Mouse (Mus musculus): ENCODE results near the gene Olfr317. TPM values are rescaled to one million over a fixed set of nuclear protein-coding genes. Genes with fewer than 3 reads are reported as not detected.
"Not testable (repeated sequence)": the region's sequence is repeated elsewhere in the genome, so short reads cannot be mapped to it uniquely, and the experiment has no call there.

The Olfr317 gene
- total and polyA plus RNA-seq, 3 experiments = not detected

GRCm38 (mm10) chr11:58717723-58718122 is 21.3 kb downstream of the Olfr317 start:
- H3K9me3 ChIP-seq (replicated peaks; ENCODE audit: insufficient read depth, low read length); H3K27ac ChIP-seq (ENCODE audit: control insufficient read depth, low read depth, low read length); H3K36me3 ChIP-seq (ENCODE audit: control insufficient read depth in 1 of 2, insufficient read depth in 2 of 2, low read length in 2 of 2); H3K27me3 ChIP-seq (ENCODE audit: control insufficient read depth in 1 of 2, insufficient read depth in 2 of 2, low read length in 2 of 2); H3K79me2 ChIP-seq (ENCODE audit: control insufficient read depth, insufficient read depth, low read length, poor library complexity); H3K9ac ChIP-seq (ENCODE audit: control insufficient read depth, low read depth, low read length, poor library complexity, severe bottlenecking); DNase-seq (ENCODE audit: low read depth, low spot score); H3K4me1 ChIP-seq (ENCODE audit: control insufficient read depth in 1 of 2, insufficient read depth in 2 of 2, low read length in 2 of 2); H3K4me3 ChIP-seq (ENCODE audit: control insufficient read depth in 1 of 2, insufficient read depth in 1 of 2, low read depth in 2 of 2, low read length in 2 of 2): not testable (repeated sequence)

- no peak overlapping the region for H3K4me3 ChIP-seq (ENCODE audit: control insufficient read depth in 1 of 2, insufficient read depth in 1 of 2, low read depth in 2 of 2, low read length in 2 of 2)
- H3K9me3 ChIP-seq (replicated peaks; ENCODE audit: insufficient read depth, low read length) = no peaks in the 10 kb centered on the region
- no peak overlapping the region for H3K27ac ChIP-seq (ENCODE audit: control insufficient read depth, low read depth, low read length)
- H3K36me3 ChIP-seq (ENCODE audit: control insufficient read depth in 1 of 2, insufficient read depth in 2 of 2, low read length in 2 of 2) = no peaks in the 10 kb centered on the region
- TF ChIP-seq MAFK (IDR thresholded peaks at IDR 0.05; ENCODE audit: borderline replicate concordance, low read depth, low read length) = no peak
- TF ChIP-seq MYB (IDR thresholded peaks at IDR 0.05; ENCODE audit: low read depth, low read length) = no peak
- no peak for TF ChIP-seq BHLHE40 (IDR thresholded peaks at IDR 0.05; ENCODE audit: borderline replicate concordance, low read depth, low read length)
- TF ChIP-seq E2F4 (IDR thresholded peaks at IDR 0.05; ENCODE audit: borderline replicate concordance, low read depth, low read length) = no peak
- TF ChIP-seq KAT2A (conservative IDR thresholded peaks at IDR 0.05; ENCODE audit: low read depth, low read length) = no peak
- no peak for TF ChIP-seq CTCF (IDR thresholded peaks at IDR 0.05 in 2 of 3, conservative IDR thresholded peaks at IDR 0.05 in 1 of 3; ENCODE audit: control insufficient read depth in 1 of 3, insufficient read depth in 1 of 3, low read depth in 2 of 3, low read length in 3 of 3, poor library complexity in 1 of 3, severe bottlenecking in 1 of 3)
- no peak for TF ChIP-seq GATA1 (IDR thresholded peaks at IDR 0.05; ENCODE audit: low read depth, low read length)
- no peak for TF ChIP-seq MAZ (IDR thresholded peaks at IDR 0.05; ENCODE audit: low read depth, low read length)
- no peaks in the 10 kb centered on the region for H3K79me2 ChIP-seq (ENCODE audit: control insufficient read depth, insufficient read depth, low read length, poor library complexity)
- H3K4me1 ChIP-seq (ENCODE audit: control insufficient read depth in 1 of 2, insufficient read depth in 2 of 2, low read length in 2 of 2) = no peaks in the 10 kb centered on the region
- DNase-seq (ENCODE audit: low read depth, low spot score) = no peak
- H3K27me3 ChIP-seq (ENCODE audit: control insufficient read depth in 1 of 2, insufficient read depth in 2 of 2, low read length in 2 of 2) = peaks cover 3 to 4% of the 10 kb centered on the region in 2 experiments; a peak in 3 of 4 replicates
- no peak overlapping the region for H3K9ac ChIP-seq (ENCODE audit: control insufficient read depth, low read depth, low read length, poor library complexity, severe bottlenecking)
These were observed 29.9 kb downstream of the Olfr317 start for GRCm38 (mm10) chr11:58709086-58709485.

- Histone ChIP-seq H3K27me3 (ENCODE audit: control insufficient read depth in 1 of 2, insufficient read depth in 2 of 2, low read length in 2 of 2) (peaks cover 7 to 8% of the 10 kb centered on the region in 2 experiments), H3K9me3 (replicated peaks; ENCODE audit: insufficient read depth, low read length) (no peaks in the 10 kb centered on the region), H3K4me3 (ENCODE audit: control insufficient read depth in 1 of 2, insufficient read depth in 1 of 2, low read depth in 2 of 2, low read length in 2 of 2) (no peak within 1 kb of the TSS), H3K79me2 (ENCODE audit: control insufficient read depth, insufficient read depth, low read length, poor library complexity) (no peaks in the 10 kb centered on the region), H3K4me1 (ENCODE audit: control insufficient read depth in 1 of 2, insufficient read depth in 2 of 2, low read length in 2 of 2) (no peaks in the 10 kb centered on the region), H3K27ac (ENCODE audit: control insufficient read depth, low read depth, low read length) (no peak within 1 kb of the TSS), H3K36me3 (ENCODE audit: control insufficient read depth in 1 of 2, insufficient read depth in 2 of 2, low read length in 2 of 2) (no peaks in the 10 kb centered on the region), H3K9ac (ENCODE audit: control insufficient read depth, low read depth, low read length, poor library complexity, severe bottlenecking) (no peak within 1 kb of the TSS)
- TF ChIP-seq ELF1 (IDR thresholded peaks at IDR 0.05; ENCODE audit: low read depth, low read length) = no peak
- TF ChIP-seq KAT2A (conservative IDR thresholded peaks at IDR 0.05; ENCODE audit: low read depth, low read length) = no peak
- no peak for TF ChIP-seq MYB (IDR thresholded peaks at IDR 0.05; ENCODE audit: low read depth, low read length)
- no peak for TF ChIP-seq SMC3 (IDR thresholded peaks at IDR 0.05; ENCODE audit: low read depth, low read length)
- no peak for TF ChIP-seq TAL1 (IDR thresholded peaks at IDR 0.05; ENCODE audit: low read length)
- no peak for TF ChIP-seq ETS1 (IDR thresholded peaks at IDR 0.05; ENCODE audit: low read depth, low read length)
- no peak for TF ChIP-seq ZKSCAN1 (IDR thresholded peaks at IDR 0.05; ENCODE audit: low read depth, low read length)
- no peak for TF ChIP-seq MXI1 (IDR thresholded peaks at IDR 0.05; ENCODE audit: low read depth, low read length)
- no peak for TF ChIP-seq JUND (IDR thresholded peaks at IDR 0.05; ENCODE audit: low read depth, low read length)
- DNase-seq (ENCODE audit: low read depth, low spot score) = no peak
These were observed 40.1 kb downstream of the Olfr317 start, which contains the start of gene Olfr319 for GRCm38 (mm10) chr11:58698862-58699261. TSS of gene Olfr319 (plus strand) at chr11:58699162.

Other genes starting within 250 kb of the Olfr317 start
Only the 30 nearest of the 31 such genes appear.
- not detected in 2 replicates for gene Olfr331, start 236.6 kb downstream of the Olfr317 start, total RNA-seq (2012; rRNA removed)
- not detected for gene Olfr331, start 236.6 kb downstream of the Olfr317 start, polyA plus RNA-seq (2012; ENCODE audit: insufficient read depth in 1 of 2, insufficient read length in 2 of 2, low read depth in 1 of 2, low replicate concordance in 2 of 2, missing spikeins in 1 of 2)
- not detected in 2 replicates for gene Olfr330, start 204.4 kb downstream of the Olfr317 start, total RNA-seq (2012; rRNA removed)
- gene Olfr330, start 204.4 kb downstream of the Olfr317 start, polyA plus RNA-seq (2012; ENCODE audit: insufficient read depth in 1 of 2, insufficient read length in 2 of 2, low read depth in 1 of 2, low replicate concordance in 2 of 2, missing spikeins in 1 of 2) = not detected
- not detected in 2 replicates for gene Olfr329-ps, start 192.8 kb downstream of the Olfr317 start, total RNA-seq (2012; rRNA removed)
- not detected for gene Olfr329-ps, start 192.8 kb downstream of the Olfr317 start, polyA plus RNA-seq (2012; ENCODE audit: insufficient read depth in 1 of 2, insufficient read length in 2 of 2, low read depth in 1 of 2, low replicate concordance in 2 of 2, missing spikeins in 1 of 2)
- gene Olfr328, start 183.6 kb downstream of the Olfr317 start, total RNA-seq (2012; rRNA removed) = 0.04 and 0.07 TPM in 2 replicates
- gene Olfr328, start 183.6 kb downstream of the Olfr317 start, polyA plus RNA-seq (2012; ENCODE audit: insufficient read depth in 1 of 2, insufficient read length in 2 of 2, low read depth in 1 of 2, low replicate concordance in 2 of 2, missing spikeins in 1 of 2) = not detected
- gene Olfr224, start 168.7 kb downstream of the Olfr317 start, total RNA-seq (2012; rRNA removed) = not detected in 2 replicates
- not detected for gene Olfr224, start 168.7 kb downstream of the Olfr317 start, polyA plus RNA-seq (2012; ENCODE audit: insufficient read depth in 1 of 2, insufficient read length in 2 of 2, low read depth in 1 of 2, low replicate concordance in 2 of 2, missing spikeins in 1 of 2)
- not detected in 2 replicates for gene Olfr325, start 161.5 kb downstream of the Olfr317 start, total RNA-seq (2012; rRNA removed)
- gene Olfr325, start 161.5 kb downstream of the Olfr317 start, polyA plus RNA-seq (2012; ENCODE audit: insufficient read depth in 1 of 2, insufficient read length in 2 of 2, low read depth in 1 of 2, low replicate concordance in 2 of 2, missing spikeins in 1 of 2) = not detected
- gene Olfr324, start 144.1 kb downstream of the Olfr317 start, total RNA-seq (2012; rRNA removed) = not detected in 2 replicates
- not detected for gene Olfr324, start 144.1 kb downstream of the Olfr317 start, polyA plus RNA-seq (2012; ENCODE audit: insufficient read depth in 1 of 2, insufficient read length in 2 of 2, low read depth in 1 of 2, low replicate concordance in 2 of 2, missing spikeins in 1 of 2)
- gene 2210407C18Rik, start 123.1 kb downstream of the Olfr317 start, total RNA-seq (2012; rRNA removed) = not detected in 2 replicates
- gene 2210407C18Rik, start 123.1 kb downstream of the Olfr317 start, polyA plus RNA-seq (2012; ENCODE audit: insufficient read depth in 1 of 2, insufficient read length in 2 of 2, low read depth in 1 of 2, low replicate concordance in 2 of 2, missing spikeins in 1 of 2) = not detected
- gene Olfr323, start 108.7 kb downstream of the Olfr317 start, total RNA-seq (2012; rRNA removed) = not detected in 2 replicates
- not detected for gene Olfr323, start 108.7 kb downstream of the Olfr317 start, polyA plus RNA-seq (2012; ENCODE audit: insufficient read depth in 1 of 2, insufficient read length in 2 of 2, low read depth in 1 of 2, low replicate concordance in 2 of 2, missing spikeins in 1 of 2)
- 4.0 and 5.7 TPM in 2 replicates for gene Trim58, start 98.7 kb downstream of the Olfr317 start, total RNA-seq (2012; rRNA removed)
- gene Trim58, start 98.7 kb downstream of the Olfr317 start, polyA plus RNA-seq (2012; ENCODE audit: insufficient read depth in 1 of 2, insufficient read length in 2 of 2, low read depth in 1 of 2, low replicate concordance in 2 of 2, missing spikeins in 1 of 2) = 10 to 100 TPM in 1 of 2 experiments, not detected in 1; 14.1 TPM
- not detected in 2 replicates for gene Olfr322, start 80.4 kb downstream of the Olfr317 start, total RNA-seq (2012; rRNA removed)
- not detected for gene Olfr322, start 80.4 kb downstream of the Olfr317 start, polyA plus RNA-seq (2012; ENCODE audit: insufficient read depth in 1 of 2, insufficient read length in 2 of 2, low read depth in 1 of 2, low replicate concordance in 2 of 2, missing spikeins in 1 of 2)
- not detected in 2 replicates for gene Olfr320, start 58.1 kb downstream of the Olfr317 start, total RNA-seq (2012; rRNA removed)
- gene Olfr320, start 58.1 kb downstream of the Olfr317 start, polyA plus RNA-seq (2012; ENCODE audit: insufficient read depth in 1 of 2, insufficient read length in 2 of 2, low read depth in 1 of 2, low replicate concordance in 2 of 2, missing spikeins in 1 of 2) = not detected
- gene Olfr319, start 40.0 kb downstream of the Olfr317 start, total RNA-seq (2012; rRNA removed) = not detected in 2 replicates
- gene Olfr319, start 40.0 kb downstream of the Olfr317 start, polyA plus RNA-seq (2012; ENCODE audit: insufficient read depth in 1 of 2, insufficient read length in 2 of 2, low read depth in 1 of 2, low replicate concordance in 2 of 2, missing spikeins in 1 of 2) = not detected
- gene Olfr318, start 15.2 kb downstream of the Olfr317 start, total RNA-seq (2012; rRNA removed) = not detected in 2 replicates
- gene Olfr318, start 15.2 kb downstream of the Olfr317 start, polyA plus RNA-seq (2012; ENCODE audit: insufficient read depth in 1 of 2, insufficient read length in 2 of 2, low read depth in 1 of 2, low replicate concordance in 2 of 2, missing spikeins in 1 of 2) = under 1 TPM in 1 of 2 experiments, not detected in 1; 0.06 TPM
- gene Olfr316, start 13.5 kb upstream of the Olfr317 start, total RNA-seq (2012; rRNA removed) = not detected in 2 replicates
- gene Olfr316, start 13.5 kb upstream of the Olfr317 start, polyA plus RNA-seq (2012; ENCODE audit: insufficient read depth in 1 of 2, insufficient read length in 2 of 2, low read depth in 1 of 2, low replicate concordance in 2 of 2, missing spikeins in 1 of 2) = not detected
- gene Olfr315, start 34.0 kb upstream of the Olfr317 start, total RNA-seq (2012; rRNA removed) = not detected in 2 replicates
- gene Olfr315, start 34.0 kb upstream of the Olfr317 start, polyA plus RNA-seq (2012; ENCODE audit: insufficient read depth in 1 of 2, insufficient read length in 2 of 2, low read depth in 1 of 2, low replicate concordance in 2 of 2, missing spikeins in 1 of 2) = not detected
- not detected in 2 replicates for gene Olfr314, start 43.7 kb upstream of the Olfr317 start, total RNA-seq (2012; rRNA removed)
- not detected for gene Olfr314, start 43.7 kb upstream of the Olfr317 start, polyA plus RNA-seq (2012; ENCODE audit: insufficient read depth in 1 of 2, insufficient read length in 2 of 2, low read depth in 1 of 2, low replicate concordance in 2 of 2, missing spikeins in 1 of 2)
- gene Fam183b, start 62.7 kb upstream of the Olfr317 start, total RNA-seq (2012; rRNA removed) = not detected in 2 replicates
- not detected for gene Fam183b, start 62.7 kb upstream of the Olfr317 start, polyA plus RNA-seq (2012; ENCODE audit: insufficient read depth in 1 of 2, insufficient read length in 2 of 2, low read depth in 1 of 2, low replicate concordance in 2 of 2, missing spikeins in 1 of 2)
- not detected in 2 replicates for gene Olfr313, start 75.8 kb upstream of the Olfr317 start, total RNA-seq (2012; rRNA removed)
- gene Olfr313, start 75.8 kb upstream of the Olfr317 start, polyA plus RNA-seq (2012; ENCODE audit: insufficient read depth in 1 of 2, insufficient read length in 2 of 2, low read depth in 1 of 2, low replicate concordance in 2 of 2, missing spikeins in 1 of 2) = not detected
- gene Olfr312, start 90.0 kb upstream of the Olfr317 start, total RNA-seq (2012; rRNA removed) = not detected in 2 replicates
- not detected for gene Olfr312, start 90.0 kb upstream of the Olfr317 start, polyA plus RNA-seq (2012; ENCODE audit: insufficient read depth in 1 of 2, insufficient read length in 2 of 2, low read depth in 1 of 2, low replicate concordance in 2 of 2, missing spikeins in 1 of 2)
- gene Olfr311, start 100.0 kb upstream of the Olfr317 start, total RNA-seq (2012; rRNA removed) = not detected in 2 replicates
- not detected for gene Olfr311, start 100.0 kb upstream of the Olfr317 start, polyA plus RNA-seq (2012; ENCODE audit: insufficient read depth in 1 of 2, insufficient read length in 2 of 2, low read depth in 1 of 2, low replicate concordance in 2 of 2, missing spikeins in 1 of 2)
- gene Gm12258, start 107.9 kb upstream of the Olfr317 start, total RNA-seq (2012; rRNA removed) = 1.7 and 2.1 TPM in 2 replicates
- gene Gm12258, start 107.9 kb upstream of the Olfr317 start, polyA plus RNA-seq (2012; ENCODE audit: insufficient read depth in 1 of 2, insufficient read length in 2 of 2, low read depth in 1 of 2, low replicate concordance in 2 of 2, missing spikeins in 1 of 2) = 1 to 10 TPM in 1 of 2 experiments, not detected in 1; 2.5 TPM
- gene 2810021J22Rik, start 128.0 kb upstream of the Olfr317 start, total RNA-seq (2012; rRNA removed) = 5.8 and 6.9 TPM in 2 replicates
- gene 2810021J22Rik, start 128.0 kb upstream of the Olfr317 start, polyA plus RNA-seq (2012; ENCODE audit: insufficient read depth in 1 of 2, insufficient read length in 2 of 2, low read depth in 1 of 2, low replicate concordance in 2 of 2, missing spikeins in 1 of 2) = 1 to 10 TPM in 1 of 2 experiments, not detected in 1; 6.2 TPM
- gene Zfp39, start 165.0 kb upstream of the Olfr317 start, total RNA-seq (2012; rRNA removed) = 5.2 and 6.0 TPM in 2 replicates
- 1 to 10 TPM in 1 of 2 experiments, not detected in 1; 5.1 TPM for gene Zfp39, start 165.0 kb upstream of the Olfr317 start, polyA plus RNA-seq (2012; ENCODE audit: insufficient read depth in 1 of 2, insufficient read length in 2 of 2, low read depth in 1 of 2, low replicate concordance in 2 of 2, missing spikeins in 1 of 2)
- 0.62 and 1.7 TPM in 2 replicates for gene Btnl10, start 178.7 kb upstream of the Olfr317 start, total RNA-seq (2012; rRNA removed)
- under 1 TPM in 1 of 2 experiments, not detected in 1; 0.92 TPM for gene Btnl10, start 178.7 kb upstream of the Olfr317 start, polyA plus RNA-seq (2012; ENCODE audit: insufficient read depth in 1 of 2, insufficient read length in 2 of 2, low read depth in 1 of 2, low replicate concordance in 2 of 2, missing spikeins in 1 of 2)
- gene Rnf187, start 199.7 kb upstream of the Olfr317 start, total RNA-seq (2012; rRNA removed) = 282 and 337 TPM in 2 replicates
- 1,000 to 10,000 TPM in 1 of 2 experiments, 100 to 1,000 TPM in 1; 280 to 3,830 TPM for gene Rnf187, start 199.7 kb upstream of the Olfr317 start, polyA plus RNA-seq (2012; ENCODE audit: insufficient read depth in 1 of 2, insufficient read length in 2 of 2, low read depth in 1 of 2, low replicate concordance in 2 of 2, missing spikeins in 1 of 2)
- 48.2 and 147 TPM in 2 replicates for gene Hist3h2ba, start 209.7 kb upstream of the Olfr317 start, total RNA-seq (2012; rRNA removed)
- gene Hist3h2ba, start 209.7 kb upstream of the Olfr317 start, polyA plus RNA-seq (2012; ENCODE audit: insufficient read depth in 1 of 2, insufficient read length in 2 of 2, low read depth in 1 of 2, low replicate concordance in 2 of 2, missing spikeins in 1 of 2) = under 1 TPM in 1 of 2 experiments, not detected in 1; 0.21 TPM
- gene Hist3h2a, start 215.5 kb upstream of the Olfr317 start, total RNA-seq (2012; rRNA removed) = 184 and 300 TPM in 2 replicates
- under 1 TPM in 1 of 2 experiments, not detected in 1; 0.42 TPM for gene Hist3h2a, start 215.5 kb upstream of the Olfr317 start, polyA plus RNA-seq (2012; ENCODE audit: insufficient read depth in 1 of 2, insufficient read length in 2 of 2, low read depth in 1 of 2, low replicate concordance in 2 of 2, missing spikeins in 1 of 2)
- 0.50 and 0.52 TPM in 2 replicates for gene Trim17, start 215.5 kb upstream of the Olfr317 start, total RNA-seq (2012; rRNA removed)
- gene Trim17, start 215.5 kb upstream of the Olfr317 start, polyA plus RNA-seq (2012; ENCODE audit: insufficient read depth in 1 of 2, insufficient read length in 2 of 2, low read depth in 1 of 2, low replicate concordance in 2 of 2, missing spikeins in 1 of 2) = under 1 TPM in 1 of 2 experiments, not detected in 1; 0.82 TPM
- gene Trim11, start 238.9 kb upstream of the Olfr317 start, total RNA-seq (2012; rRNA removed) = 22.9 and 27.0 TPM in 2 replicates
- 10 to 100 TPM in 1 of 2 experiments, not detected in 1; 24.8 TPM for gene Trim11, start 238.9 kb upstream of the Olfr317 start, polyA plus RNA-seq (2012; ENCODE audit: insufficient read depth in 1 of 2, insufficient read length in 2 of 2, low read depth in 1 of 2, low replicate concordance in 2 of 2, missing spikeins in 1 of 2)

Data from MEL (cell line).